Mouse (Mus musculus) brain, embryonic 14.5 days (tissue): Measurements from ENCODE around the gene Slamf9.

ENCODE experiments used
- CTCF ChIP-seq: fragments of 200-500 bp; IDR thresholded peaks from 2 replicates; pipeline ENCODE4 v1.5.1; 2012; ENCODE audit warnings: inconsistent platforms, mild to moderate bottlenecking, moderate library complexity, borderline replicate concordance; ENCODE audit not compliant: insufficient read depth, insufficient read length; ENCODE audit errors: extremely low read depth
- POLR2A ChIP-seq: fragments of 200-500 bp; IDR thresholded peaks from 2 replicates; pipeline ENCODE4 v1.6.1; 2012; ENCODE audit warnings: mild to moderate bottlenecking, inconsistent platforms, borderline replicate concordance; ENCODE audit not compliant: poor library complexity, insufficient read depth, insufficient read length, severe bottlenecking; ENCODE audit errors: extremely low read depth

- TF ChIP-seq CTCF = no peak
- no peak for TF ChIP-seq POLR2A
Observed at GRCm38 (mm10) chr1:172497428-172497827, 22.3 kb downstream of the Slamf9 start.
